In genomic region chr1:75588874-75589273, GRCm38 (mm10) we compare ENCODE assay signal across 9 mouse cellular contexts. TPM values are rescaled to one million over a fixed set of nuclear protein-coding genes. Genes with fewer than 3 reads are reported as not detected.
DNase-seq lines count a peak whose midpoint lies in the region; ATAC-seq and TF ChIP-seq lines count a peak whose summit lies in the region.
"Had no signal": no experiment of that assay in that cellular context is flagged by ENCODE, and none has a peak within 500 bp of the region (broad histone marks: within the 10 kb centered on the region; RNA-seq: fewer than 3 reads in every experiment).

No protein-coding gene starts in this region.

- no peaks in the 10 kb centered on the region for H3K36me3 ChIP-seq in hindbrain, postnatal 0 days (ENCODE audit: insufficient read depth, low read length)
- no peaks in the 10 kb centered on the region for H3K36me3 ChIP-seq in hindbrain, embryonic 10.5 days
- H3K36me3 ChIP-seq in embryonic facial prominence, embryonic 10.5 days (replicated peaks): no peaks in the 10 kb centered on the region

- DNase-seq in hindbrain, postnatal 0 days (ENCODE audit: low spot score): peak; percentile 51
- DNase-seq in hindbrain, embryonic 10.5 days (ENCODE audit: low spot score): no peak
- DNase-seq in R1 (ENCODE audit: low read depth, low spot score): peak; percentile 95
- DNase-seq in embryonic facial prominence, embryonic 10.5 days (ENCODE audit: low spot score): peak; percentile 24
- DNase-seq in left cerebral cortex, postnatal 36 days (ENCODE audit: low spot score in 2 of 2): peak; percentile 42 to 55
- DNase-seq in urinary bladder, adult 18-20 months (ENCODE audit: low spot score in 2 of 2): no peak
- no peak for DNase-seq in adrenal gland, adult 2 months
- DNase-seq in retina, embryonic 14.5 days (ENCODE audit: low spot score): no peak

- H3K27ac ChIP-seq in hindbrain, postnatal 0 days: no peak overlapping the region
- H3K27ac ChIP-seq in hindbrain, embryonic 10.5 days: no peak overlapping the region
- H3K27ac ChIP-seq in embryonic facial prominence, embryonic 10.5 days (replicated peaks): 0 out of 2 replicates have a peak overlapping the region, but pooled peaks have one; percentile 40
- H3K27ac ChIP-seq: liver, embryonic 14.5 days had no signal

- TF ChIP-seq CTCF in hindbrain, postnatal 0 days (IDR thresholded peaks at IDR 0.05; ENCODE audit: low read depth): no peak

- intact Hi-C loops in left cerebral cortex, postnatal 36 days (cut with DNase I): loop anchor here (5.0 kb wide), 1 partner anchor 82 kb away; the partner anchor contains the start of genes Inha and Obsl1

- H3K4me2 ChIP-seq in hindbrain, postnatal 0 days (ENCODE audit: low read depth, low read length): no peak overlapping the region

- H3K9ac ChIP-seq in hindbrain, postnatal 0 days (replicated peaks; ENCODE audit: low read length): no peak overlapping the region
- H3K9ac ChIP-seq: liver, embryonic 14.5 days had no signal

- no peaks in the 10 kb centered on the region for H3K9me3 ChIP-seq in hindbrain, postnatal 0 days (ENCODE audit: low read length)
- no peaks in the 10 kb centered on the region for H3K9me3 ChIP-seq in hindbrain, embryonic 10.5 days
- H3K9me3 ChIP-seq in embryonic facial prominence, embryonic 10.5 days: no peaks in the 10 kb centered on the region

- H3K4me3 ChIP-seq in hindbrain, postnatal 0 days (ENCODE audit: low read length): no peak overlapping the region
- no peak overlapping the region for H3K4me3 ChIP-seq in hindbrain, embryonic 10.5 days
- no peak overlapping the region for H3K4me3 ChIP-seq in embryonic facial prominence, embryonic 10.5 days

- no peak for ATAC-seq in hindbrain, postnatal 0 days

- 25% methylated on average over 7 of the region's 7 CpGs for WGBS in hindbrain, postnatal 0 days
- 41% methylated on average over 7 of the region's 7 CpGs for WGBS in hindbrain, embryonic 10.5 days
- WGBS in embryonic facial prominence, embryonic 10.5 days: 20% methylated on average over 7 of the region's 7 CpGs

- H3K27me3 ChIP-seq in hindbrain, postnatal 0 days (ENCODE audit: insufficient read depth, low read length): no peaks in the 10 kb centered on the region
- H3K27me3 ChIP-seq in hindbrain, embryonic 10.5 days (ENCODE audit: insufficient read depth, poor library complexity, severe bottlenecking): 0 out of 2 replicates have a peak, but pooled peaks cover 5% of the 10 kb centered on the region
- 0 out of 2 replicates have a peak, but pooled peaks cover 4% of the 10 kb centered on the region for H3K27me3 ChIP-seq in embryonic facial prominence, embryonic 10.5 days (replicated peaks; ENCODE audit: low read depth, poor library complexity, severe bottlenecking)

- H3K4me1 ChIP-seq in hindbrain, postnatal 0 days (ENCODE audit: insufficient read depth, low read length): no peaks in the 10 kb centered on the region
- H3K4me1 ChIP-seq in hindbrain, embryonic 10.5 days (replicated peaks): peaks cover 8% of the 10 kb centered on the region
- H3K4me1 ChIP-seq in embryonic facial prominence, embryonic 10.5 days: peaks cover 16% of the 10 kb centered on the region

RNA-seq across cellular contexts. Expression of gene Slc4a3, which starts 42.8 kb away (rescaled TPM):
- total RNA-seq in hindbrain, postnatal 0 days (2014; rRNA removed): 191 and 194 TPM in 2 replicates
- polyA plus RNA-seq in hindbrain, postnatal 0 days (2015; fragmentation: Nextera tagmentation; extraction: Ambion mirVana): 90.0 and 96.4 TPM in 2 replicates
- polyA plus RNA-seq in hindbrain, embryonic 10.5 days (2016; fragmentation: Nextera tagmentation; extraction: Ambion mirVana): 13.2 and 19.8 TPM in 2 replicates
- polyA plus RNA-seq in embryonic facial prominence, embryonic 10.5 days (2016; fragmentation: Nextera tagmentation; extraction: Ambion mirVana): 15.7 and 18.0 TPM in 2 replicates
- total RNA-seq in left cerebral cortex, postnatal 36 days (2021): 100 to 1,000 TPM; 176 to 200 TPM
- 100 to 1,000 TPM in 1 of 2 experiments, 10 to 100 TPM in 1; 90.4 to 111 TPM for total RNA-seq in adrenal gland, adult 2 months (2021)
- polyA plus RNA-seq in adrenal gland, adult 2 months (2012; rRNA removed): 340 and 381 TPM in 2 replicates

Comparison
In these comparisons a context has a peak if more than half of its experiments do, and no peak if none do; other contexts are left out.
1. DNase-seq: peak in hindbrain, postnatal 0 days (single experiment), R1 (single experiment), embryonic facial prominence, embryonic 10.5 days (single experiment) and left cerebral cortex, postnatal 36 days (2 of 2); none in hindbrain, embryonic 10.5 days (single experiment), urinary bladder, adult 18-20 months (0 of 2), adrenal gland, adult 2 months (single experiment) and retina, embryonic 14.5 days (single experiment).